Mouse (Mus musculus) CH12.LX (cell line): ENCODE results near the gene Nkg7.

ENCODE experiments used
- CTCF ChIP-seq, 2 experiments: IDR thresholded peaks in 1 of 2; conservative IDR thresholded peaks in 1 of 2; 2 replicates each; pipeline ENCODE4 v1.5.1; 2011 to 2012; ENCODE audit warnings: low read depth in 2 of 2, low read length in 2 of 2, improper control_type of control experiment in 1 of 2, inconsistent platforms in 1 of 2, mild to moderate bottlenecking in 1 of 2, moderate library complexity in 1 of 2
- E2F4 ChIP-seq: IDR thresholded peaks from 2 replicates; pipeline ENCODE4 v1.6.1; 2011; ENCODE audit warnings: low read depth, low read length, improper control_type of control experiment; ENCODE audit not compliant: insufficient replicate concordance
- EP300 ChIP-seq: IDR thresholded peaks from 2 replicates; pipeline ENCODE4 v1.6.1; 2011; ENCODE audit warnings: low read length, improper control_type of control experiment
- ETS1 ChIP-seq: conservative IDR thresholded peaks from 2 replicates; pipeline ENCODE4 v1.6.1; 2012; ENCODE audit warnings: low read depth, mild to moderate bottlenecking, inconsistent platforms, low read length, improper control_type of control experiment, moderate library complexity
- HCFC1 ChIP-seq: IDR thresholded peaks from 2 replicates; pipeline ENCODE4 v1.6.1; 2012; ENCODE audit warnings: low read depth, mild to moderate bottlenecking, inconsistent platforms, low read length, improper control_type of control experiment
- MAFK ChIP-seq: IDR thresholded peaks from 2 replicates; pipeline ENCODE4 v1.6.1; 2011; ENCODE audit warnings: low read length, improper control_type of control experiment; ENCODE audit not compliant: insufficient replicate concordance
- POLR2A ChIP-seq: IDR thresholded peaks from 2 replicates; pipeline ENCODE4 v1.6.1; 2011; ENCODE audit warnings: low read depth, mild to moderate bottlenecking, improper control_type of control experiment, low read length
- RCOR1 ChIP-seq: conservative IDR thresholded peaks from 2 replicates; pipeline ENCODE4 v1.6.1; 2012; ENCODE audit warnings: low read depth, mild to moderate bottlenecking, inconsistent platforms, low read length, improper control_type of control experiment
- UBTF ChIP-seq: IDR thresholded peaks from 2 replicates; pipeline ENCODE4 v1.6.1; 2012; ENCODE audit warnings: low read depth, mild to moderate bottlenecking, inconsistent platforms, low read length, improper control_type of control experiment, moderate library complexity
- USF1 ChIP-seq: IDR thresholded peaks from 2 replicates; pipeline ENCODE4 v1.6.1; 2014; ENCODE audit warnings: low read depth, mild to moderate bottlenecking, inconsistent platforms, low read length, improper control_type of control experiment
- ZC3H11A ChIP-seq: IDR thresholded peaks from 2 replicates; pipeline ENCODE4 v1.6.1; 2012; ENCODE audit warnings: low read depth, mild to moderate bottlenecking, inconsistent platforms, low read length, improper control_type of control experiment

GRCm38 (mm10) chr7:43464864-43465343 is 28.0 kb downstream of the Nkg7 start:
- TF ChIP-seq MAFK (no peak), HCFC1 (no peak), UBTF (no peak), CTCF (conservative IDR thresholded peaks at IDR 0.05 in 1 of 2, IDR thresholded peaks at IDR 0.05 in 1 of 2; ENCODE audit: low read depth in 2 of 2, low read length in 2 of 2) (no peak), EP300 (no peak), USF1 (no peak), RCOR1 (no peak), ZC3H11A (no peak), POLR2A (no peak), E2F4 (no peak), ETS1 (no peak)
